Mouse (Mus musculus): ENCODE measurements around the gene Lta. TPM values are rescaled to one million over a fixed set of nuclear protein-coding genes. Genes with fewer than 3 reads are reported as not detected.
A peak's percentile ranks its signal among the peaks of the same experiment; 100 is the strongest.

Lta gene
- total and polyA plus RNA-seq, 3 experiments: not detected

DNA sequence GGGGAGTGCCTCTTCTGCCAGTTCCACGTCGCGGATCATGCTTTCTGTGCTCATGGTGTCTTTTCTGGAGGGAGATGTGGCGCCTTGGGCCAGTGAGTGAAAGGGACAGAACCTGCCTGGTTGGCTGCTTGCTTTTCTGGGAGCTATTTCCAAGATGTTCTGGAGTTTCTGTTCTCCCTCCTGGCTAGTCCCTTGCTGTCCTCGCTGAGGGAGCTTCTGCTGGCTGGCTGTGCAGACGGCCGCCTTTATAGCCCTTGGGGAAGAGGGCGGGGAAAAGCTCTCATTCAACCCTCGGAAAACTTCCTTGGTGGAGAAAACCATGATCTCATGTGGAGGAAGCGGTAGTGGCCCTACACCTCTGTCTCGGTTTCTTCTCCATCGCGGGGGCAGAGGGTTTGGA is 3.4 kb downstream of the Lta start, which contains the start of gene Tnf:
TSS of gene Tnf (minus strand) at position 221 of the 400 bp plus-strand sequence.
- no peak for ATAC-seq (ENCODE audit: extremely low read depth, insufficient number of reproducible peaks, low FRiP score, poor library complexity, severe bottlenecking)
- DNase-seq (ENCODE audit: low spot score): no peak
- Histone ChIP-seq H3K4me3 (ENCODE audit: low read depth, low read length) (peak within 1 kb of the TSS; percentile 8; the same call in 1 of the 2 replicates), H3K27me3 (ENCODE audit: insufficient read depth, low read length) (peaks cover 72% of the 10 kb centered on the region), H3K9me3 (replicated peaks) (no peaks in the 10 kb centered on the region), H3K36me3 (replicated peaks) (no peaks in the 10 kb centered on the region), H3K4me1 (ENCODE audit: insufficient read depth, low read depth, low read length) (peaks cover 34% of the 10 kb centered on the region)
- TF ChIP-seq GATA1 (IDR thresholded peaks at IDR 0.05; ENCODE audit: borderline replicate concordance, low read length): no peak
- TF ChIP-seq GATA2 (IDR thresholded peaks at IDR 0.05; ENCODE audit: borderline replicate concordance, low read depth, low read length): no peak
- TF ChIP-seq POLR2AphosphoS5 (IDR thresholded peaks at IDR 0.05; ENCODE audit: insufficient replicate concordance, low read depth, low read length): no peak
- TF ChIP-seq TAL1 (conservative IDR thresholded peaks at IDR 0.05; ENCODE audit: low read depth, low read length): no peak

DNA sequence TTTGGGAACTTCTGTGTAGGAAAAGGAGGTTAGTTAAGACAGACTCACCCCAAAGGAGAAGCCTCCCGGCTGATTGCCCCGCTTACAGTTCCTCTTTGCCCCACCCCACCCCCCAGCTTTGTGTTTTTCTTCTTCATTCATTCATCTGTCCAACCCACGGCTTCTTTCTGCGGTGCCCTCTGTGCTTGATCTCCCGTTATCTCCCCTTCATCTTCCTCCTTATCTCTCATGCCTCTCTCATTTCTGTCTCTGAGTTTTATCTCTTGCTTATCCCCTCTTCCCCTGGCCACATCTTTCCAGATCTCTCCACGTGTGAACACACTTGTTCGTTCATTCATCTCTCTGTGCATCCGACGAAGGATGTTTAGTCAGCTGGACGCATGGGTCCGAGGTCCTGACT is 4.0 kb downstream of the Lta start:
- Histone ChIP-seq H3K4me1 (ENCODE audit: insufficient read depth, low read depth, low read length) (peaks cover 39% of the 10 kb centered on the region), H3K27me3 (ENCODE audit: insufficient read depth, low read length) (peaks cover 71% of the 10 kb centered on the region), H3K36me3 (replicated peaks) (no peaks in the 10 kb centered on the region), H3K4me3 (ENCODE audit: low read depth, low read length) (peak overlapping the region; percentile 8; the same call in 1 of the 2 replicates), H3K9me3 (replicated peaks) (no peaks in the 10 kb centered on the region)
- TF ChIP-seq GATA1 (IDR thresholded peaks at IDR 0.05; ENCODE audit: borderline replicate concordance, low read length): no peak
- TF ChIP-seq CTCF (IDR thresholded peaks at IDR 0.05; ENCODE audit: low read depth, low read length): no peak
- TF ChIP-seq POLR2AphosphoS5 (IDR thresholded peaks at IDR 0.05; ENCODE audit: insufficient replicate concordance, low read depth, low read length): no peak
- no peak for TF ChIP-seq GATA2 (IDR thresholded peaks at IDR 0.05; ENCODE audit: borderline replicate concordance, low read depth, low read length)
- no peak for TF ChIP-seq TAL1 (conservative IDR thresholded peaks at IDR 0.05; ENCODE audit: low read depth, low read length)
- DNase-seq (ENCODE audit: low spot score) (no peak), ATAC-seq (ENCODE audit: extremely low read depth, insufficient number of reproducible peaks, low FRiP score, poor library complexity, severe bottlenecking) (peak; percentile 32; the same call in 1 of the 2 replicates)

DNA sequence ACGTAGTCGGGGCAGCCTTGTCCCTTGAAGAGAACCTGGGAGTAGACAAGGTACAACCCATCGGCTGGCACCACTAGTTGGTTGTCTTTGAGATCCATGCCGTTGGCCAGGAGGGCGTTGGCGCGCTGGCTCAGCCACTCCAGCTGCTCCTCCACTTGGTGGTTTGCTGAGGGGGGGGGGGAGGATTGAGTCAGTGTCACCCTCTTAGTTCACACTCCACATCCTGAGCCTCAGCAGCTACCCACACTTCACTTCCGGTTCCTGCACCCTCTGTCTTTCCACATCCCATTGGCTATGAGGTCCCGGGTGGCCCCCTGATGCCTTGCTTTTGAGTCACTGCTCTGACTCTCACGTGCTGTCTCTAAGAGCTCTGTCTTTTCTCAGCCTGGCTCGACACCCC is 4.8 kb downstream of the Lta start:
- ATAC-seq (ENCODE audit: extremely low read depth, insufficient number of reproducible peaks, low FRiP score, poor library complexity, severe bottlenecking): peak; percentile 69
- TF ChIP-seq GATA2 (IDR thresholded peaks at IDR 0.05; ENCODE audit: borderline replicate concordance, low read depth, low read length) (no peak), CTCF (IDR thresholded peaks at IDR 0.05; ENCODE audit: low read depth, low read length) (no peak), POLR2AphosphoS5 (IDR thresholded peaks at IDR 0.05; ENCODE audit: insufficient replicate concordance, low read depth, low read length) (no peak), TAL1 (conservative IDR thresholded peaks at IDR 0.05; ENCODE audit: low read depth, low read length) (no peak), GATA1 (IDR thresholded peaks at IDR 0.05; ENCODE audit: borderline replicate concordance, low read length) (no peak)
- DNase-seq (ENCODE audit: low spot score): peak; percentile 84
- H3K27me3 ChIP-seq (ENCODE audit: insufficient read depth, low read length): peaks cover 76% of the 10 kb centered on the region
- H3K4me3 ChIP-seq (ENCODE audit: low read depth, low read length): peak overlapping the region; percentile 53; the same call in 1 of the 2 replicates
- peaks cover 46% of the 10 kb centered on the region for H3K4me1 ChIP-seq (ENCODE audit: insufficient read depth, low read depth, low read length)
- no peaks in the 10 kb centered on the region for H3K36me3 ChIP-seq (replicated peaks)
- no peaks in the 10 kb centered on the region; the same call in 1 of the 2 replicates for H3K9me3 ChIP-seq (replicated peaks)

DNA sequence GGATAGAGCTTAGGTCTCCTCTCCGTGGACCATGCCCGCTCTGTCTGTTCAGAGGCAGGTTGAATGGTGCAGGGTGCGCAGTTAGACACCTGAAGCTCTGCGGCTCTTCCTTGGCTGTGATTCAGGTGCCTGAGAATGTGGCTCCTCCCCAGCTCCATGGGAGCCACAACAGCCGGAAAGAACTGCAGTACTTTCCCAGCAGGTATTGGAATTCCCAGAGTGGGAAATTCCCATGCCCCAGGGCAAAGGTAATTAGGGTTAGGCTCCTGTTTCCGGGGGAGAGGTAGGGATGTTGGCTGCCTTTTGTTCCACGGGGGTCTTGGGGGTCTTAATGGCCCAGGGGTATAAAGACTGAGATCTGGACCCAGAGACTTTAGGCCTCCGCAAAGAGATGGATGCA is 6.2 kb downstream of the Lta start:
- H3K4me1 ChIP-seq (ENCODE audit: insufficient read depth, low read depth, low read length): peaks cover 55% of the 10 kb centered on the region
- no peaks in the 10 kb centered on the region; the same call in 1 of the 2 replicates for H3K9me3 ChIP-seq (replicated peaks)
- TF ChIP-seq CTCF (IDR thresholded peaks at IDR 0.05; ENCODE audit: low read depth, low read length) (no peak), POLR2AphosphoS5 (IDR thresholded peaks at IDR 0.05; ENCODE audit: insufficient replicate concordance, low read depth, low read length) (no peak), GATA2 (IDR thresholded peaks at IDR 0.05; ENCODE audit: borderline replicate concordance, low read depth, low read length) (no peak), TAL1 (conservative IDR thresholded peaks at IDR 0.05; ENCODE audit: low read depth, low read length) (no peak), GATA1 (IDR thresholded peaks at IDR 0.05; ENCODE audit: borderline replicate concordance, low read length) (no peak)
- ATAC-seq (ENCODE audit: extremely low read depth, insufficient number of reproducible peaks, low FRiP score, poor library complexity, severe bottlenecking): no peak
- H3K27me3 ChIP-seq (ENCODE audit: insufficient read depth, low read length): peaks cover 77% of the 10 kb centered on the region
- DNase-seq (ENCODE audit: low spot score): no peak
- H3K4me3 ChIP-seq (ENCODE audit: low read depth, low read length): no peak overlapping the region
- H3K36me3 ChIP-seq (replicated peaks): no peaks in the 10 kb centered on the region

DNA sequence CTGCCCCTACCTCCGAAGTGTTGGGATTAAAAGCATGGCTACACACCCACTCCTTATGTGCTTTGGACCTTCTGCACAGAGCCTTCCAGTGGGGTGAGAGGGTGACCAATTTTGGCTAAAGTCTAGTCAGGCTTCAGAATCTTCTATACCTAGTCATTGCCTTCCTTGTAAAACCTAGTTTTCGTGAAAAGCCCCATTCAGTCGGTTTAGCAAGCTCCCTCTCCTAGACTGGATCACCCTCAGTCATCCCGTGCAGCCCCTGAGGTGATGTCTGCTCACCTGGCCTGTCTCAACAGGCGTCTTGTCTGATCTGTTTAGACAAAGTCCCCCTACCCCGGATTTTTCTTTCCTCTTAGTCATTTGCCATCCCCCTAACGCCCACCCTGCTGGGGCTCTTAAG is 7.1 kb downstream of the Lta start:
- Histone ChIP-seq H3K27me3 (ENCODE audit: insufficient read depth, low read length) (peaks cover 69% of the 10 kb centered on the region), H3K4me3 (ENCODE audit: low read depth, low read length) (no peak overlapping the region), H3K36me3 (replicated peaks) (no peaks in the 10 kb centered on the region), H3K4me1 (ENCODE audit: insufficient read depth, low read depth, low read length) (peaks cover 63% of the 10 kb centered on the region), H3K9me3 (replicated peaks) (no peaks in the 10 kb centered on the region; the same call in 1 of the 2 replicates)
- TF ChIP-seq POLR2AphosphoS5 (IDR thresholded peaks at IDR 0.05; ENCODE audit: insufficient replicate concordance, low read depth, low read length) (no peak), TAL1 (conservative IDR thresholded peaks at IDR 0.05; ENCODE audit: low read depth, low read length) (no peak), CTCF (IDR thresholded peaks at IDR 0.05; ENCODE audit: low read depth, low read length) (no peak), GATA1 (IDR thresholded peaks at IDR 0.05; ENCODE audit: borderline replicate concordance, low read length) (no peak), GATA2 (IDR thresholded peaks at IDR 0.05; ENCODE audit: borderline replicate concordance, low read depth, low read length) (no peak)
- DNase-seq (ENCODE audit: low spot score) (no peak), ATAC-seq (ENCODE audit: extremely low read depth, insufficient number of reproducible peaks, low FRiP score, poor library complexity, severe bottlenecking) (no peak)

DNA sequence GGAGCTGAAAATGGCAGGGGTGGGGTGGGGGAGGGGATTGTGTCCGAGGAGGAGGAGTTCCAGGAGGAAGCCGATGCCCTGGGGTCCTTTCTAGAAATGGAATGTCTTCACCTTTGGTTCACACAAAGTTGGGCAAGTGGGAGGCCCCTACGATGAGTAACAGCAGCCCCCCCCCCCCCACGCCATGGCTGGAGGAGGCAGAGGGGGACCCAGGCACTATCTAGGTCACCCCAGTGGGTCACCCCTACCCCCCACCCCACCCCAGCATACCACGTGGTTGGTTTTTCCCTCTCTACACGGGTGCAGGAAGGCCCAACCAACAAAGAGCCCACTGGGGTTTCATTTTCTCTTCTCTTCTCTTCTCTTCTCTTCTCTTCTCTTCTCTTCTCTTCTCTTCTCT is 8.0 kb downstream of the Lta start:
- Histone ChIP-seq H3K27me3 (ENCODE audit: insufficient read depth, low read length) (peaks cover 60% of the 10 kb centered on the region), H3K4me3 (ENCODE audit: low read depth, low read length) (no peak overlapping the region), H3K9me3 (replicated peaks) (no peaks in the 10 kb centered on the region; the same call in 1 of the 2 replicates), H3K4me1 (ENCODE audit: insufficient read depth, low read depth, low read length) (peaks cover 65% of the 10 kb centered on the region), H3K36me3 (replicated peaks) (no peaks in the 10 kb centered on the region)
- TF ChIP-seq GATA2 (IDR thresholded peaks at IDR 0.05; ENCODE audit: borderline replicate concordance, low read depth, low read length): no peak
- TF ChIP-seq CTCF (IDR thresholded peaks at IDR 0.05; ENCODE audit: low read depth, low read length): no peak
- TF ChIP-seq GATA1 (IDR thresholded peaks at IDR 0.05; ENCODE audit: borderline replicate concordance, low read length): no peak
- no peak for TF ChIP-seq TAL1 (conservative IDR thresholded peaks at IDR 0.05; ENCODE audit: low read depth, low read length)
- no peak for TF ChIP-seq POLR2AphosphoS5 (IDR thresholded peaks at IDR 0.05; ENCODE audit: insufficient replicate concordance, low read depth, low read length)
- ATAC-seq (ENCODE audit: extremely low read depth, insufficient number of reproducible peaks, low FRiP score, poor library complexity, severe bottlenecking): no peak
- DNase-seq (ENCODE audit: low spot score): no peak
